21 mouse cellular contexts compared by ENCODE assay signal in the genomic region with DNA sequence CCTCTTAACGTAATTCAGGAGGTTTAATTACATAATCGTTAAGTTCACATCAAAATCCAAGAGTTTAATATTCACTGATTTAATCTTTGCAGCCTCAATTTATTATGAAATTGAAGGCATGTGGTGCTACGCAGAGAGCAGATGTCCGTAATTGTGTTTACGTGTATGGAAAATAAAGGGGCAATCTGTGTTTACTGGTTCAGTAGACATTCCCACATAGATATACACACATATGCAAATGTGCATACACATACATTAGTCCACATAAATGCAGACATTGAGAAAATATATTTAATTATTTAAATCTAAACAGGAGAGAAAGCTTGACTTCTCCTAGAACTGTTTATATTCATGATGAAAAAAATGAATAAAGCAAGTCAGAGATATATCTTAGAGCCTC.
DNase-seq lines count a peak whose midpoint lies in the region; ATAC-seq lines count a peak whose summit lies in the region.
"Had no signal": no experiment of that assay in that cellular context is flagged by ENCODE, and none has a peak within 500 bp of the region (broad histone marks: within the 10 kb centered on the region; RNA-seq: fewer than 3 reads in every experiment).

No protein-coding gene starts in this region.

- WGBS in forebrain, embryonic 13.5 days, result 56% methylated on average over 5 of the region's 5 CpGs
- 92% methylated on average over 5 of the region's 5 CpGs for WGBS in forebrain, embryonic 10.5 days
- 30% methylated on average over 5 of the region's 5 CpGs for WGBS in forebrain, embryonic 16.5 days
- WGBS in forebrain, embryonic 11.5 days, result 79% methylated on average over 5 of the region's 5 CpGs
- WGBS in neural tube, embryonic 14.5 days, result 54% methylated on average over 5 of the region's 5 CpGs

- no peak overlapping the region for H3K27ac ChIP-seq in forebrain, embryonic 13.5 days
- no peak overlapping the region for H3K27ac ChIP-seq in forebrain, embryonic 10.5 days
- H3K27ac ChIP-seq in forebrain, embryonic 16.5 days (ENCODE audit: low read length), result no peak overlapping the region
- no peak overlapping the region for H3K27ac ChIP-seq in forebrain, embryonic 11.5 days (ENCODE audit: low read depth, low read length)
- no peak overlapping the region; the same call in 1 of the 2 replicates for H3K27ac ChIP-seq in neural tube, embryonic 14.5 days (ENCODE audit: low read depth, low read length)
- H3K27ac ChIP-seq: embryonic facial prominence, embryonic 12.5 days; embryonic facial prominence, embryonic 15.5 days; hindbrain, embryonic 12.5 days; hindbrain, embryonic 15.5 days had no signal

- H3K9ac ChIP-seq in forebrain, embryonic 13.5 days, result no peak overlapping the region
- H3K9ac ChIP-seq in forebrain, embryonic 16.5 days (replicated peaks; ENCODE audit: low read depth, low read length), result no peak overlapping the region
- H3K9ac ChIP-seq in forebrain, embryonic 11.5 days (ENCODE audit: low read length), result no peak overlapping the region
- no peak overlapping the region for H3K9ac ChIP-seq in neural tube, embryonic 14.5 days (replicated peaks; ENCODE audit: low read depth, low read length)
- H3K9ac ChIP-seq: embryonic facial prominence, embryonic 12.5 days; embryonic facial prominence, embryonic 15.5 days; hindbrain, embryonic 12.5 days; hindbrain, embryonic 15.5 days had no signal

- no peaks in the 10 kb centered on the region for H3K9me3 ChIP-seq in forebrain, embryonic 13.5 days (replicated peaks)
- no peaks in the 10 kb centered on the region for H3K9me3 ChIP-seq in forebrain, embryonic 10.5 days
- no peaks in the 10 kb centered on the region for H3K9me3 ChIP-seq in forebrain, embryonic 16.5 days (ENCODE audit: control insufficient read depth, low read length)
- H3K9me3 ChIP-seq in forebrain, embryonic 11.5 days (ENCODE audit: control insufficient read depth, low read length), result no peaks in the 10 kb centered on the region
- H3K9me3 ChIP-seq in neural tube, embryonic 14.5 days (ENCODE audit: control insufficient read depth, low read length), result no peaks in the 10 kb centered on the region
- H3K9me3 ChIP-seq: embryonic facial prominence, embryonic 12.5 days; embryonic facial prominence, embryonic 15.5 days; hindbrain, embryonic 12.5 days; hindbrain, embryonic 15.5 days had no signal

- H3K27me3 ChIP-seq in forebrain, embryonic 13.5 days, result no peaks in the 10 kb centered on the region
- no peaks in the 10 kb centered on the region for H3K27me3 ChIP-seq in forebrain, embryonic 10.5 days (ENCODE audit: poor library complexity, severe bottlenecking)
- no peaks in the 10 kb centered on the region for H3K27me3 ChIP-seq in forebrain, embryonic 16.5 days (replicated peaks; ENCODE audit: control insufficient read depth, insufficient read depth, low read length)
- no peaks in the 10 kb centered on the region for H3K27me3 ChIP-seq in forebrain, embryonic 11.5 days (ENCODE audit: control insufficient read depth, insufficient read depth, low read length)
- H3K27me3 ChIP-seq in neural tube, embryonic 14.5 days (ENCODE audit: control insufficient read depth, insufficient read depth, low read length), result no peaks in the 10 kb centered on the region
- H3K27me3 ChIP-seq: embryonic facial prominence, embryonic 12.5 days; embryonic facial prominence, embryonic 15.5 days; hindbrain, embryonic 12.5 days; hindbrain, embryonic 15.5 days had no signal

- peak; percentile 50 for ATAC-seq in forebrain, embryonic 13.5 days
- ATAC-seq in forebrain, embryonic 16.5 days, result 0 out of 2 replicates have a peak, but pooled peaks have one; percentile 63
- ATAC-seq in forebrain, embryonic 11.5 days (replicated peaks; ENCODE audit: low FRiP score), result no peak
- ATAC-seq in neural tube, embryonic 14.5 days (ENCODE audit: low read depth), result peak; percentile 54; the same call in 1 of the 2 replicates
- ATAC-seq: activated CD4-positive, CD25-positive, alpha-beta regulatory T cell, adult 4 months; intestine, postnatal 0 days had no signal

- H3K4me3 ChIP-seq in forebrain, embryonic 13.5 days, result no peak overlapping the region
- H3K4me3 ChIP-seq in forebrain, embryonic 10.5 days, result no peak overlapping the region
- H3K4me3 ChIP-seq in forebrain, embryonic 16.5 days (replicated peaks; ENCODE audit: low read length), result no peak overlapping the region
- H3K4me3 ChIP-seq in forebrain, embryonic 11.5 days (ENCODE audit: low read depth, low read length), result no peak overlapping the region
- H3K4me3 ChIP-seq in neural tube, embryonic 14.5 days (ENCODE audit: low read depth, low read length), result no peak overlapping the region
- H3K4me3 ChIP-seq: embryonic facial prominence, embryonic 12.5 days; embryonic facial prominence, embryonic 15.5 days; hindbrain, embryonic 12.5 days; hindbrain, embryonic 15.5 days had no signal

- no peak for DNase-seq in forebrain, embryonic 10.5 days (ENCODE audit: extremely low spot score, low spot score)
- no peak for DNase-seq in forebrain, embryonic 11.5 days (ENCODE audit: low spot score)
- DNase-seq in neural tube, embryonic 10.5 days (ENCODE audit: extremely low spot score, low spot score), result no peak
- DNase-seq: adrenal gland, adult 8-10 months; adrenal gland, postnatal 25 days; cerebellum, adult 11 months; cerebellum, adult 2 months; cerebellum, adult 9-11 months; cerebellum, postnatal 25 days; gastrocnemius, postnatal 10 days; gastrocnemius, postnatal 36 days had no signal

- H3K4me2 ChIP-seq in forebrain, embryonic 13.5 days, result no peak overlapping the region
- no peak overlapping the region for H3K4me2 ChIP-seq in forebrain, embryonic 16.5 days (ENCODE audit: low read length)
- no peak overlapping the region for H3K4me2 ChIP-seq in forebrain, embryonic 11.5 days (ENCODE audit: low read depth, low read length, severe bottlenecking)
- H3K4me2 ChIP-seq in neural tube, embryonic 14.5 days (ENCODE audit: low read depth, low read length), result no peak overlapping the region
- H3K4me2 ChIP-seq: embryonic facial prominence, embryonic 12.5 days; embryonic facial prominence, embryonic 15.5 days; heart, embryonic 11.5 days; hindbrain, embryonic 12.5 days; hindbrain, embryonic 15.5 days had no signal

- H3K4me1 ChIP-seq in forebrain, embryonic 13.5 days, result 0 out of 2 replicates have a peak, but pooled peaks cover 7% of the 10 kb centered on the region
- H3K4me1 ChIP-seq in forebrain, embryonic 10.5 days, result no peaks in the 10 kb centered on the region
- no peaks in the 10 kb centered on the region for H3K4me1 ChIP-seq in forebrain, embryonic 16.5 days (replicated peaks; ENCODE audit: control insufficient read depth, insufficient read depth, low read length)
- H3K4me1 ChIP-seq in forebrain, embryonic 11.5 days (replicated peaks; ENCODE audit: control insufficient read depth, insufficient read depth, low read length), result no peaks in the 10 kb centered on the region
- H3K4me1 ChIP-seq in neural tube, embryonic 14.5 days (ENCODE audit: control insufficient read depth, insufficient read depth, low read length), result no peaks in the 10 kb centered on the region
- H3K4me1 ChIP-seq: embryonic facial prominence, embryonic 12.5 days; embryonic facial prominence, embryonic 15.5 days; hindbrain, embryonic 12.5 days had no signal

- no peaks in the 10 kb centered on the region for H3K36me3 ChIP-seq in forebrain, embryonic 13.5 days (ENCODE audit: poor library complexity, severe bottlenecking)
- H3K36me3 ChIP-seq in forebrain, embryonic 10.5 days (replicated peaks), result no peaks in the 10 kb centered on the region
- H3K36me3 ChIP-seq in forebrain, embryonic 16.5 days (ENCODE audit: control insufficient read depth, insufficient read depth), result no peaks in the 10 kb centered on the region
- no peaks in the 10 kb centered on the region for H3K36me3 ChIP-seq in forebrain, embryonic 11.5 days (ENCODE audit: control insufficient read depth, insufficient read depth, low read length)
- H3K36me3 ChIP-seq in neural tube, embryonic 14.5 days (ENCODE audit: control insufficient read depth, insufficient read depth, low read length), result no peaks in the 10 kb centered on the region
- H3K36me3 ChIP-seq: embryonic facial prominence, embryonic 12.5 days; embryonic facial prominence, embryonic 15.5 days; hindbrain, embryonic 12.5 days; hindbrain, embryonic 15.5 days had no signal
